Mouse (Mus musculus): ENCODE data around the gene Taco1. TPM values are rescaled to one million over a fixed set of nuclear protein-coding genes. Genes with fewer than 3 reads are reported as not detected.

Gene Taco1
- polyA plus RNA-seq, 1 experiment from 2014 or later, result 10.3 TPM

DNA sequence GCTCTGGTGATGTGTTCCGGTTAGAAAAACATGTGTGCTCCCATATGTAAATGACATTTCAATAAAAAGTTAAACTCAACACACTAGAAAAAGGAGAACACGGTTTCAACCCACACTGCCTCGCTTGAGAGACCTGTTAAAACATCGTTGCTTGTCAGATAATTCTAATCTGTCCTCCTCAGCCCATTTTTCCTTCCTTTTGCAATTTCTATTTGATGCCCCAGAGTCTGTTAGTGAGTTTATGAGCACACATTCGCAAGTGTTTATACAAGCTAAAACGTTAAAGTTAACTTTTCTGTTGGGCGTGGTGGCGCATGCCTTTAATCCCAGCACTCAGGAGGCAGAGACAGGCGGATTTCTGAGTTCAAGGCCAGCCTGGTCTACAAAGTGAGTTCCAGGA is 30.9 kb upstream of the Taco1 start:
- Histone ChIP-seq H3K4me2 (ENCODE audit: low read length) (no peak overlapping the region), H3K9me3 (ENCODE audit: control insufficient read depth, low read length) (no peaks in the 10 kb centered on the region), H3K27me3 (replicated peaks; ENCODE audit: control insufficient read depth, insufficient read depth, low read length) (no peaks in the 10 kb centered on the region), H3K4me1 (replicated peaks; ENCODE audit: control insufficient read depth, insufficient read depth, low read length) (peaks cover 13% of the 10 kb centered on the region), H3K9ac (ENCODE audit: low read length) (no peak overlapping the region), H3K4me3 (ENCODE audit: low read depth, low read length) (no peak overlapping the region), H3K36me3 (ENCODE audit: control insufficient read depth, insufficient read depth, low read length) (0 out of 2 replicates have a peak, but pooled peaks cover 6% of the 10 kb centered on the region), H3K27ac (ENCODE audit: low read depth) (no peak overlapping the region)
- no peak for DNase-seq (ENCODE audit: low spot score)
- ATAC-seq (replicated peaks; ENCODE audit: low FRiP score, low TSS enrichment, low read depth), result no peak
- 87% methylated on average over 9 of the region's 9 CpGs for WGBS

DNA sequence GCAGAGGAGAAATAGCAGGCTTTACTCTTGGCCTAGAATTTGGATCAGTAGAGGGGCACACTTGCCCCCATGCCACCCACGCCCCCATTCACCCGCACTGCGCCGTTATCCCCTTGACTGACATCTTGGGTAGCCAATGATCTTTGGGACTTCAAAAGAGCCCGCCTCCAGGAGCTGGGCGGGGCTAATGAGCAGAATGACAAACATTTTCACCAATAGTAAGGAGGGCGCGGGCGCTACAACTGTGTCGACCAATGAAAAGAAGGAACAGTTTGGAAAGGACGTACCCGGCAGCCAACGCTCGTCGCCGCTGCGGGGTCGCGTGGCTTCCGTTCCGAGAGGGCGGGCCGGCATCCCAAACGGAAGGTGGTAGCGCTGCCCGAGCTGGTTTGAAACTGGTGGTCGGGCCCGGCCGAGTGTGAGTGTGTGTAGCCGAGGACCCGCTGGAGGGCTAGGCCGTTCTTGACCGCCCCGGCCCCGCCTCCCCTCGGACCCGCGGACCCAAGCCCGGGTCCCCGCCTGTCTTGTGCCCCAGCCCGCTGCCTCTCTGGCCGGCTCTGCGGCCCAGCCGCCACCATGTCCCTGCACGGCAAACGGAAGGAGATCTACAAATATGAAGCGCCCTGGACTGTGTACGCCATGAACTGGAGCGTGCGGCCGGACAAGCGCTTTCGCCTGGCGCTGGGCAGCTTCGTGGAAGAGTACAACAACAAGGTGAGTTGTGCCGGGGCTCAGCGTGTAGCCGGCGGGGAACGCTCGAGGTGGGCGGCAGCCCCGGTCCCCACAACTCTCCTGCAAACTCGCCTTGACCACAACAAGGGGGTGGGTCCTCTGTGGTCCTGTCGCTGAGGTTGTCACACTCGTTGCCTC is 29.1 kb upstream of the Taco1 start, which contains the start of gene Dcaf7:
Dcaf7 (plus strand) TSS at position 325 of the 870 bp plus-strand sequence.
- Histone ChIP-seq H3K36me3 (ENCODE audit: control insufficient read depth, insufficient read depth, low read length) (0 out of 2 replicates have a peak, but pooled peaks cover 6% of the 10 kb centered on the region), H3K27ac (ENCODE audit: low read depth) (peak within 1 kb of the TSS; percentile 79), H3K4me1 (replicated peaks; ENCODE audit: control insufficient read depth, insufficient read depth, low read length) (peaks cover 13% of the 10 kb centered on the region), H3K9me3 (ENCODE audit: control insufficient read depth, low read length) (no peaks in the 10 kb centered on the region), H3K27me3 (replicated peaks; ENCODE audit: control insufficient read depth, insufficient read depth, low read length) (no peaks in the 10 kb centered on the region), H3K9ac (ENCODE audit: low read length) (peak within 1 kb of the TSS; percentile 77), H3K4me3 (ENCODE audit: low read depth, low read length) (peak within 1 kb of the TSS; percentile 61), H3K4me2 (ENCODE audit: low read length) (peak within 1 kb of the TSS; percentile 87)
- ATAC-seq (replicated peaks; ENCODE audit: low FRiP score, low TSS enrichment, low read depth), result peak; percentile 98
- peak; percentile 100 for DNase-seq (ENCODE audit: low spot score)
- WGBS, result under 1% methylated on average over 65 of the region's 66 CpGs

DNA sequence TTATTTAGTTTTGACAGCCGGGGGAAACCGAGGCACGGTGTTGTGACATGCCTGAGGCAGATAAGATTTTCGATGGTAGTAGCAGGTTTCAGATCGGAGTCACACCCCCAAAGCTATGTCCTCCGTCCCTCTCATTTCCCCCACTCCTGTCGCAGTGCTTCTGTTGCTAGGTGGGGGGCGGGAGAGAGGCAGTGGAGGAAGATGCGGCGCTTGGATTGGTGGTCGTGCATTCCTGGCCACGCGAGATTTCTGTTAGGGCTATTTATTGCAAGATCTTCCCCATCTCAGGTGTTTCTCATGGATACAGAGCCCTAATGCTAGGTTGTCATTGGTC is 28.5 kb upstream of the Taco1 start:
- Histone ChIP-seq H3K9ac (ENCODE audit: low read length) (peak overlapping the region; percentile 77), H3K36me3 (ENCODE audit: control insufficient read depth, insufficient read depth, low read length) (0 out of 2 replicates have a peak, but pooled peaks cover 6% of the 10 kb centered on the region), H3K4me1 (replicated peaks; ENCODE audit: control insufficient read depth, insufficient read depth, low read length) (peaks cover 13% of the 10 kb centered on the region), H3K27ac (ENCODE audit: low read depth) (peak overlapping the region; percentile 79), H3K9me3 (ENCODE audit: control insufficient read depth, low read length) (no peaks in the 10 kb centered on the region), H3K4me2 (ENCODE audit: low read length) (peak overlapping the region; percentile 87), H3K4me3 (ENCODE audit: low read depth, low read length) (peak overlapping the region; percentile 61), H3K27me3 (replicated peaks; ENCODE audit: control insufficient read depth, insufficient read depth, low read length) (no peaks in the 10 kb centered on the region)
- ATAC-seq (replicated peaks; ENCODE audit: low FRiP score, low TSS enrichment, low read depth), result no peak
- WGBS, result 0% methylated on average over 13 of the region's 13 CpGs
- DNase-seq (ENCODE audit: low spot score), result no peak

DNA sequence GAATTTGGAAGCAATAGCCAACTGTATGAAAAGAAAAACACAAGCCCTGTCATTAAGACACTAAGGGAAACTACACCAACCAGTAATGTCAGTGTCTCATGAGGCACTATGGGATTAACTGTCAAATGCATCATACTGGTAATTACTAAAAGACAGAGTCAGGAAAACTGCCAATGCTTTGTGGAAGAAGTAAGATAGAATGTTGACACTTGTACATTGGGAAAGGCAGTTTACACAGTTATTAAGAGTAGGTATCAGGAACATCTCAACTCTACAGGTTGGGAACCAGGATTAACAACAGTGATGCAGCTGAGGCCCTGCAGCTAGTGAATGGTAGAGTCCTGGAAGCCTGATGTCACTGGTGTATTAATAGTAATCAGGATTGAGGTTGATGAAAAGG is 21.5 kb upstream of the Taco1 start:
- Histone ChIP-seq H3K4me1 (replicated peaks; ENCODE audit: control insufficient read depth, insufficient read depth, low read length) (peaks cover under 1% of the 10 kb centered on the region; the same call in 1 of the 2 replicates), H3K27me3 (replicated peaks; ENCODE audit: control insufficient read depth, insufficient read depth, low read length) (no peaks in the 10 kb centered on the region), H3K4me3 (ENCODE audit: low read depth, low read length) (no peak overlapping the region), H3K27ac (ENCODE audit: low read depth) (no peak overlapping the region), H3K9me3 (ENCODE audit: control insufficient read depth, low read length) (no peaks in the 10 kb centered on the region), H3K36me3 (ENCODE audit: control insufficient read depth, insufficient read depth, low read length) (peaks cover 33% of the 10 kb centered on the region), H3K4me2 (ENCODE audit: low read length) (no peak overlapping the region), H3K9ac (ENCODE audit: low read length) (no peak overlapping the region)
- DNase-seq (ENCODE audit: low spot score) (no peak), ATAC-seq (replicated peaks; ENCODE audit: low FRiP score, low TSS enrichment, low read depth) (no peak)

DNA sequence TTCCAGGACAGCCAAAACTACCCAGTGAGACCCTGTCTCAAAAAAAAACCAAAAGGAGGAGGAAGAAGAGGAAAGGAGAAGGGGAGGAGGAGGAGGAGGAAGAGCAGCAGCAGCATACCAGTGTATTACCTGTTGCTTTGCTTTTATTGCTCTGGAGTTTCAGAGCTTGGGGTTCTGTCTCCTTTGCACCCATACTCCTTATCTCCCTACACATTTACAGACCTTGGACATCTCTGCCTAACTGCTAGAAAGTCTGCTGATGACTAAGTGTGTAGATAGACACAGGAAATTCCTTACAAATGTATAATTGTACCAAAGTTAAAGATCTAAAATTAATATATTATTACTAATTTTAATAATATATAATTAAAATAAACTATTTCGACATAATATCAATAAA is 20.6 kb upstream of the Taco1 start:
- Histone ChIP-seq H3K9ac (ENCODE audit: low read length) (no peak overlapping the region), H3K4me1 (replicated peaks; ENCODE audit: control insufficient read depth, insufficient read depth, low read length) (no peaks in the 10 kb centered on the region), H3K4me3 (ENCODE audit: low read depth, low read length) (no peak overlapping the region), H3K27me3 (replicated peaks; ENCODE audit: control insufficient read depth, insufficient read depth, low read length) (no peaks in the 10 kb centered on the region), H3K27ac (ENCODE audit: low read depth) (no peak overlapping the region), H3K9me3 (ENCODE audit: control insufficient read depth, low read length) (no peaks in the 10 kb centered on the region), H3K36me3 (ENCODE audit: control insufficient read depth, insufficient read depth, low read length) (peaks cover 37% of the 10 kb centered on the region), H3K4me2 (ENCODE audit: low read length) (no peak overlapping the region)
- WGBS, result 92% methylated on average over 1 of the region's 1 CpGs
- no peak for ATAC-seq (replicated peaks; ENCODE audit: low FRiP score, low TSS enrichment, low read depth)
- DNase-seq (ENCODE audit: low spot score), result no peak

DNA sequence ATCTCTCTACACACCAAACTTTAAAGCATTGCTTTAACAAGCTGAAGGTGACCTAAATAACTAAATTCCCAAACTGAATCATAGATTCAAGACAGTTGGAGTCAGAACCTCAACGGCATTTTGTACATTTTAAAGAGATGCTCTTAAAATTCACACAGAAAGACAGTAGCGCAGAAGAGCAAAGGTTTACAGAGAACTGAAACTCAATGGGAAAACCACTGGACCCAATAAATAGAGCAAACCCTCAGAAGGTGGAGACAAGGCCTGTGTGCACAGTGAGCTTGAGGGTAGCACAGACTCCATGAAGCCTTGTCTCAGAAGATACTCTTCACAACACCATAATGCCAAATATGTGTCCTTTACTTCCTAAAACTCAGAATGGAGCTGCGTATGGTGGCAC is 20.1 kb upstream of the Taco1 start:
- 98% methylated on average over 3 of the region's 3 CpGs for WGBS
- Histone ChIP-seq H3K27ac (ENCODE audit: low read depth) (no peak overlapping the region), H3K27me3 (replicated peaks; ENCODE audit: control insufficient read depth, insufficient read depth, low read length) (no peaks in the 10 kb centered on the region), H3K4me3 (ENCODE audit: low read depth, low read length) (no peak overlapping the region), H3K4me1 (replicated peaks; ENCODE audit: control insufficient read depth, insufficient read depth, low read length) (no peaks in the 10 kb centered on the region), H3K9me3 (ENCODE audit: control insufficient read depth, low read length) (no peaks in the 10 kb centered on the region), H3K4me2 (ENCODE audit: low read length) (no peak overlapping the region), H3K9ac (ENCODE audit: low read length) (no peak overlapping the region), H3K36me3 (ENCODE audit: control insufficient read depth, insufficient read depth, low read length) (peaks cover 41% of the 10 kb centered on the region)
- ATAC-seq (replicated peaks; ENCODE audit: low FRiP score, low TSS enrichment, low read depth) (no peak), DNase-seq (ENCODE audit: low spot score) (no peak)

DNA sequence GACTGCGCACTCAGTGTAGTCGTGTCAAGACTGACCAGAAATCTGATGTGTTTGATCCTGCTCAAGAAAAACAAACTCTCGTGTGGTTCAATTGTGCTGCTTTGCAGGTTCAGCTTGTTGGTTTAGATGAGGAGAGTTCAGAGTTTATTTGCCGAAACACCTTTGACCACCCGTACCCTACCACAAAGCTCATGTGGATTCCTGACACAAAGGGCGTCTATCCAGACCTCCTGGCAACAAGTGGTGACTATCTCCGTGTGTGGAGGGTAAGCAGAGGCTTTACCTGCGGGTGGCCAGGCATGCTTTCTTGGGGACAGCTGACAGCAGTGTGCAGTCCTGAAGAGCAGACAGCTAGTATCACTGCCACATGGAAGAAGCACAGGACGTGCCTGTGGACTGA is 19.3 kb upstream of the Taco1 start:
- Histone ChIP-seq H3K27ac (ENCODE audit: low read depth) (no peak overlapping the region), H3K4me3 (ENCODE audit: low read depth, low read length) (no peak overlapping the region), H3K9me3 (ENCODE audit: control insufficient read depth, low read length) (no peaks in the 10 kb centered on the region), H3K4me1 (replicated peaks; ENCODE audit: control insufficient read depth, insufficient read depth, low read length) (no peaks in the 10 kb centered on the region), H3K27me3 (replicated peaks; ENCODE audit: control insufficient read depth, insufficient read depth, low read length) (no peaks in the 10 kb centered on the region), H3K36me3 (ENCODE audit: control insufficient read depth, insufficient read depth, low read length) (peaks cover 49% of the 10 kb centered on the region), H3K9ac (ENCODE audit: low read length) (no peak overlapping the region), H3K4me2 (ENCODE audit: low read length) (no peak overlapping the region)
- DNase-seq (ENCODE audit: low spot score) (no peak), ATAC-seq (replicated peaks; ENCODE audit: low FRiP score, low TSS enrichment, low read depth) (no peak)
- 85% methylated on average over 9 of the region's 9 CpGs for WGBS

DNA sequence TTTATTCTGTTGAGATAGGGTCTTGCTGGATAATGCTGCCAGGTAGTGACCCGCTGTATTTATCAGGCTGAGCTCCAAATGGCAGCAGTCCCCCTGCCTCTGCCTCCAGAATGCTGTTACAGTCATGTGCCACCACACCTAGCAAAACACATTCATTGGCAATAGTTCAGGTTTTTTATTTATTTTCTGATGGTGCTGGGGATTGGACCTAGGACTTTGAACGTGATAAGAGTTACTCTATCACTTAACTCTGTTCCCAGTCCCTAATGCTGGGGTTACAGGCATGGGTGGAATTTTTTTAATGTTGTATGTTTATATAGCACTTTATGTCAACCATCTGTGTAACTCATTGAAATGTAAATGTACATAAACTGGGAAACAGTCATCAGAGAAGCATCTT is 11.9 kb upstream of the Taco1 start:
- no peaks in the 10 kb centered on the region for H3K27me3 ChIP-seq (replicated peaks; ENCODE audit: control insufficient read depth, insufficient read depth, low read length)
- no peak overlapping the region for H3K4me2 ChIP-seq (ENCODE audit: low read length)
- no peak for DNase-seq (ENCODE audit: low spot score)
- H3K4me1 ChIP-seq (replicated peaks; ENCODE audit: control insufficient read depth, insufficient read depth, low read length), result no peaks in the 10 kb centered on the region
- ATAC-seq (replicated peaks; ENCODE audit: low FRiP score, low TSS enrichment, low read depth), result no peak
- no peak overlapping the region for H3K27ac ChIP-seq (ENCODE audit: low read depth)
- 91% methylated on average over 2 of the region's 2 CpGs for WGBS
- no peaks in the 10 kb centered on the region for H3K9me3 ChIP-seq (ENCODE audit: control insufficient read depth, low read length)
- no peak overlapping the region for H3K4me3 ChIP-seq (ENCODE audit: low read depth, low read length)
- H3K36me3 ChIP-seq (ENCODE audit: control insufficient read depth, insufficient read depth, low read length), result peaks cover 96% of the 10 kb centered on the region
- no peak overlapping the region for H3K9ac ChIP-seq (ENCODE audit: low read length)

DNA sequence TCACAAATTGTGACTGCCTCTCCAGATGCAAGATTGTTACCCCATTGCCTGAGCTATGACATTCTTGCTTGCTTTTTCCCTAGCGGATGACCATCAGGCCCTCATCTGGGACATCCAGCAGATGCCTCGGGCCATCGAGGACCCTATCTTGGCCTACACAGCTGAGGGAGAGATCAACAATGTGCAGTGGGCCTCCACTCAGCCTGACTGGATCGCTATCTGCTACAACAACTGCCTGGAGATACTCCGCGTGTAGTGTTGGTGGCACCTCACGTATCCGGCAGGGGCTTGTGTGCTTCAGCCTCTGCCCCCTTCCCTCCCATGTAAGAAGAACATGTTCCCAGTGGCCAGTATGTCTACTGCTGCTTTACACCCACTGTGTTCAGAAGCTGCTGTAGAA is 11.3 kb upstream of the Taco1 start:
- H3K4me3 ChIP-seq (ENCODE audit: low read depth, low read length), result no peak overlapping the region
- H3K27ac ChIP-seq (ENCODE audit: low read depth), result no peak overlapping the region
- no peak for ATAC-seq (replicated peaks; ENCODE audit: low FRiP score, low TSS enrichment, low read depth)
- H3K4me1 ChIP-seq (replicated peaks; ENCODE audit: control insufficient read depth, insufficient read depth, low read length), result no peaks in the 10 kb centered on the region
- no peak overlapping the region for H3K9ac ChIP-seq (ENCODE audit: low read length)
- no peaks in the 10 kb centered on the region for H3K27me3 ChIP-seq (replicated peaks; ENCODE audit: control insufficient read depth, insufficient read depth, low read length)
- H3K4me2 ChIP-seq (ENCODE audit: low read length), result no peak overlapping the region
- no peak for DNase-seq (ENCODE audit: low spot score)
- peaks cover 96% of the 10 kb centered on the region for H3K36me3 ChIP-seq (ENCODE audit: control insufficient read depth, insufficient read depth, low read length)
- WGBS, result 94% methylated on average over 8 of the region's 8 CpGs
- no peaks in the 10 kb centered on the region for H3K9me3 ChIP-seq (ENCODE audit: control insufficient read depth, low read length)
